Mouse (Mus musculus): ENCODE data around the gene Klk8.

GRCm38 (mm10) chr7:43788096-43788495, 9.3 kb upstream of the Klk8 start:
- TF ChIP-seq CTCF (conservative IDR thresholded peaks at IDR 0.05; ENCODE audit: low read length) = no peak
- TF ChIP-seq POU5F1 (IDR thresholded peaks at IDR 0.05; ENCODE audit: borderline replicate concordance, low read length) = no peak
- TF ChIP-seq NANOG (IDR thresholded peaks at IDR 0.05; ENCODE audit: borderline replicate concordance, low read length) = no peak

Measured in E14TG2a.4 (cell line).